Mouse (Mus musculus) neural tube, embryonic 11.5 days (tissue): ENCODE measurements around the gene Pidd1. TPM values are rescaled to one million over a fixed set of nuclear protein-coding genes. Genes with fewer than 3 reads are reported as not detected.

ENCODE experiments used
- ATAC-seq: fragments of 200-750 bp; cut with Nextera tagmentation; 2 replicates; pipeline ENCODE4 v1.8.0; 2017; ENCODE audit warnings: moderate number of reproducible peaks, mild to moderate bottlenecking, moderate TSS enrichment, moderate library complexity; ENCODE audit not compliant: insufficient read depth, low FRiP score, low TSS enrichment
- DNase-seq: peaks from one replicate; pipeline ENCODE4 v3.0.0-alpha.2; 2015; ENCODE audit warnings: low spot score
- H3K27ac ChIP-seq: fragments of 300-500 bp; sonication (generic); 2 replicates; pipeline ENCODE4 v1.5.1; 2014; ENCODE audit warnings: low read depth, mild to moderate bottlenecking, low read length
- H3K27me3 ChIP-seq: fragments of 300-500 bp; sonication (generic); 2 replicates; pipeline ENCODE4 v1.6.1; 2014; ENCODE audit warnings: mild to moderate bottlenecking, low read length, mixed read lengths; ENCODE audit not compliant: control insufficient read depth, insufficient read depth
- H3K36me3 ChIP-seq: fragments of 300-500 bp; sonication (generic); 2 replicates; pipeline ENCODE4 v1.6.1; 2014; ENCODE audit warnings: mild to moderate bottlenecking, low read length, moderate library complexity, mixed read lengths; ENCODE audit not compliant: control insufficient read depth, insufficient read depth
- H3K4me1 ChIP-seq: fragments of 300-500 bp; sonication (generic); 2 replicates; pipeline ENCODE4 v1.6.1; 2014; ENCODE audit warnings: low read length, mixed read lengths; ENCODE audit not compliant: control insufficient read depth, insufficient read depth
- H3K4me2 ChIP-seq: fragments of 300-500 bp; sonication (generic); 2 replicates; pipeline ENCODE4 v1.6.1; 2014; ENCODE audit warnings: low read depth, mild to moderate bottlenecking, moderate library complexity
- H3K4me3 ChIP-seq: fragments of 300-500 bp; sonication (generic); 2 replicates; pipeline ENCODE4 v1.5.1; 2014; ENCODE audit warnings: low read depth, low read length
- H3K9ac ChIP-seq: fragments of 300-500 bp; sonication (generic); 2 replicates; pipeline ENCODE4 v1.6.1; 2014; ENCODE audit warnings: mild to moderate bottlenecking, low read length
- H3K9me3 ChIP-seq: fragments of 300-500 bp; sonication (generic); 2 replicates; pipeline ENCODE4 v1.6.1; 2016; ENCODE audit warnings: low read length; ENCODE audit not compliant: control insufficient read depth
- WGBS: fragments of 180-500 bp; shearing (Covaris S2); extraction: QIAGEN DNeasy Blood & Tissue Kit; methylation state at CpG from one replicate; pipeline ENCODE4 v1.1.7; 2014; 5-methylcytosine and 5-hydroxymethylcytosine counted together
- polyA plus RNA-seq: library from polyadenylated mRNA; unstranded; fragments of >200 nt; fragmentation: Nextera tagmentation; extraction: Ambion mirVana; gene quantifications from 2 replicates; pipeline ENCODE4 v1.2.1, GENCODE M21; 2014

Pidd1 gene
- 9.5 and 10.3 TPM in 2 replicates for polyA plus RNA-seq

DNA sequence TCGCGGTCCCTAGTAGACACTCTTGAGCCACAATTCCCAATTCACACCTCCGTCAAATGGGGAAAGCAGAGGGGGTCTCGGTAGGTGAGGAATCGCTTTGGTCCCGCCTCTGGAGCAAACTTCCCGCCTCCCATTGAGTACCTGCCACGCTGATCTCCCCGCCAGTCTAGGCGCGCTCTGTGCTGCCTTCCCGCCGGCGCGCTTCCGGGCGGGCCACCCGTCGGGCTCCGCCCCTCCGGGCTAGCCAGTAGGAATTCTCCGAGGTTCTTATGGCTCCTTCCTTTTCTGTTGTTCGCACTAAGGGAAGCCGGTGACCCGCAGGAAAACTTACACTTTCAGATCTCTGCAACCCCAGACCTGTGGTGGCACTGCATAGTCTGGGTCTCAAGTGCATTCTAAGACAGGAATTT is at the start of gene Pidd1:
Gene Pidd1 (minus strand): TSS at position 198 of the 410 bp plus-strand sequence.
- Histone ChIP-seq H3K27me3 (no peaks in the 10 kb centered on the region), H3K9me3 (no peaks in the 10 kb centered on the region), H3K4me1 (peaks cover 21% of the 10 kb centered on the region), H3K4me2 (peak within 1 kb of the TSS; percentile 77), H3K36me3 (peaks cover 6% of the 10 kb centered on the region; the same call in 1 of the 2 replicates), H3K27ac (no peak within 1 kb of the TSS), H3K9ac (peak within 1 kb of the TSS; percentile 60), H3K4me3 (peak within 1 kb of the TSS; percentile 35)
- under 1% methylated on average over 25 of the region's 25 CpGs for WGBS
- DNase-seq (peak; percentile 82), ATAC-seq (no peak)

DNA sequence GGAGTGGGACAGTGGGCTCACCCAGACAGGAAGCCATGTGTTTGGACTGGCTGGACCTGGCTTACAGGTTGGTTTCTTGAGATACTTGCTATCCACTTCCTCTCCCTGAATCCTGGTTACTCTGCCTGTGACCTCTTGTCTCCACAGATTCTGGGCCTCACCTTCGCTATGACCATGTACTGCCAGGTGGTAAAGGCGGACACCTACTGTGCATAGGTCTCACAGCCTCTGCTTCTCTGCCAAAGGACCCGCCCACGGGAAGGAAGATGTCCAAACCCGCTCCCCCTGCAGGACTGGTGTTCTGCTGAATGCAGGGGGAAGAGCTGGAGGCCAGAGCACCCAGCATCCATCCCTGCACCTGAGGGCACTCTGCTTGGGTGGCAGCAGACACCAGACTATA is 48.9 kb upstream of the Pidd1 start:
- Histone ChIP-seq H3K9ac (no peak overlapping the region), H3K9me3 (no peaks in the 10 kb centered on the region), H3K4me1 (no peaks in the 10 kb centered on the region), H3K27me3 (no peaks in the 10 kb centered on the region), H3K4me3 (no peak overlapping the region), H3K27ac (no peak overlapping the region), H3K4me2 (no peak overlapping the region), H3K36me3 (no peaks in the 10 kb centered on the region)
- no peak for ATAC-seq
- WGBS, result 91% methylated on average over 5 of the region's 5 CpGs
- DNase-seq, result no peak

DNA sequence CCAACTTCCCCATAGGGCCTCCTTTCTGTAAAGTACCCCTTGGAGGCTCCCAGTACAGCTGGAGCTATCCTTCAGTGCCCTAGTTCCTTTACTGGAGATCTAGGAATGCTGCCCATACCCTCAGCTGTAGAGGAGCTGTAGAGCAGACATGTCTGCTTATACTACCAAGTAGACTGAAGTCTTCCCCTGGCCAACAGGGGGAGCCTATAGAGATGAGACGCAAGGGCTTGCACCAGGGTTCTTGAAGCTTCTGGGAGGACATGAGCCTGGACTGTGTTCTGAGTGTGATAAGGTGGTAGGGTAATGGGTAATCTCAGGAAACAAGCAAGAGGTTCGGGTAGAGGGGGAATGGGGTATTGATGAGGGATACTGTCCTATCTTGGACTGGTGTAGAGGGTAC is 47.3 kb upstream of the Pidd1 start:
- DNase-seq (no peak), ATAC-seq (no peak)
- no peak overlapping the region for H3K9ac ChIP-seq
- H3K36me3 ChIP-seq, result no peaks in the 10 kb centered on the region
- H3K9me3 ChIP-seq, result no peaks in the 10 kb centered on the region
- no peak overlapping the region for H3K4me3 ChIP-seq
- H3K4me2 ChIP-seq, result no peak overlapping the region
- H3K4me1 ChIP-seq, result no peaks in the 10 kb centered on the region
- no peak overlapping the region for H3K27ac ChIP-seq
- WGBS, result 89% methylated on average over 2 of the region's 2 CpGs
- H3K27me3 ChIP-seq, result no peaks in the 10 kb centered on the region

GRCm38 (mm10) chr7:141487141-141487540 is 43.3 kb upstream of the Pidd1 start:
- DNase-seq (no peak), ATAC-seq (no peak)
- H3K4me3 ChIP-seq, result no peak overlapping the region
- no peaks in the 10 kb centered on the region for H3K36me3 ChIP-seq
- no peaks in the 10 kb centered on the region for H3K9me3 ChIP-seq
- H3K4me1 ChIP-seq, result peaks cover 3% of the 10 kb centered on the region; the same call in 1 of the 2 replicates
- H3K4me2 ChIP-seq, result no peak overlapping the region
- H3K9ac ChIP-seq, result 0 out of 2 replicates have a peak overlapping the region, but pooled peaks have one; percentile 15
- H3K27me3 ChIP-seq, result peaks cover 6% of the 10 kb centered on the region; the same call in 1 of the 2 replicates
- 72% methylated on average over 7 of the region's 7 CpGs for WGBS
- H3K27ac ChIP-seq, result no peak overlapping the region

DNA sequence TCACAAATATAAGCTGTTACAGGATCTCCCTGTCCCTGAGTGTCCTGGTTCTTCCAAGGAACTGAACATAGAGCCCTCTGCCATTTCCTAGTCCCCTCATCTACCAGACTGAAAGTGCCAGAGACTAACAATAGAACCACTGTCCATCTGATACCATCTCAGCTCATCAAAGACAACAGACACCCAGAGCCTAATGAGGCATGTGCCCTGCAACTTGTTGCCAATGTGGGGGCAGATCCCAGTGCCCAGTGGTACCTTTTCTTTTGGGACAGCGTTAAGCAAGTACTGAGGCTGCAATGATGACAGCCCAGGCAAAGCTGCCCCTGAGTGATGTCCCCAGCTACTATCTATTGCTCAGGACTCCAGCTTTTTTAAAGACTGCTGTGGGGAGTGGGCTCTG is 42.4 kb upstream of the Pidd1 start:
- H3K4me2 ChIP-seq, result no peak overlapping the region
- H3K36me3 ChIP-seq, result no peaks in the 10 kb centered on the region
- H3K9me3 ChIP-seq, result no peaks in the 10 kb centered on the region
- peaks cover 6% of the 10 kb centered on the region; the same call in 1 of the 2 replicates for H3K27me3 ChIP-seq
- no peak overlapping the region for H3K4me3 ChIP-seq
- no peak overlapping the region for H3K27ac ChIP-seq
- H3K4me1 ChIP-seq, result peaks cover 10% of the 10 kb centered on the region
- H3K9ac ChIP-seq, result no peak overlapping the region
- ATAC-seq (no peak), DNase-seq (no peak)
- 96% methylated on average over 1 of the region's 1 CpGs for WGBS

GRCm38 (mm10) chr7:141485606-141486005 is 41.8 kb upstream of the Pidd1 start:
- Histone ChIP-seq H3K4me3 (no peak overlapping the region), H3K9me3 (no peaks in the 10 kb centered on the region), H3K36me3 (no peaks in the 10 kb centered on the region), H3K27ac (no peak overlapping the region), H3K9ac (no peak overlapping the region), H3K4me2 (no peak overlapping the region), H3K27me3 (peaks cover 6% of the 10 kb centered on the region; the same call in 1 of the 2 replicates), H3K4me1 (peaks cover 13% of the 10 kb centered on the region)
- DNase-seq, result no peak
- 91% methylated on average over 2 of the region's 2 CpGs for WGBS
- ATAC-seq, result no peak

DNA sequence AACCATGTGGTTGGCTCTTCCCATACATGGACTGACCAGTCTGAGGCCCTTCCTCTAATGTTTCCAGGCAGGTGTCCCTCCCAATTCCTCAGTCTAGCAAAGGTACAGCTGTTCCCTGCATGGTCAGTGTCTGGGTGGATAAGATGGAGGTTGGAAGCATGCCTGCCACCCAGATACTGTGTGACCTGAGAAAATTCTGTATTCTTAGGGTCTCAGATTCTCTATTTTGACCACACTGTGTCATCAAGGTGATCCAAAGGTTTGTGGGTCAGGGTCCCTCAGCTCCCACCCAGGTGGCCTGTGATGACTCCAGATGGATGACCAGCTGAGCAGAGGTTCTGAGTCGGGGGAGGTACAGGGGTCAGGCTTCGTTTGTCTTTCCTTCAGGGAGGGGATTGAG is 41.4 kb upstream of the Pidd1 start:
- Histone ChIP-seq H3K9ac (no peak overlapping the region), H3K9me3 (no peaks in the 10 kb centered on the region), H3K4me2 (no peak overlapping the region), H3K27ac (no peak overlapping the region), H3K36me3 (no peaks in the 10 kb centered on the region), H3K4me3 (no peak overlapping the region), H3K27me3 (peaks cover 6% of the 10 kb centered on the region), H3K4me1 (peaks cover 13% of the 10 kb centered on the region)
- ATAC-seq, result no peak
- no peak for DNase-seq
- WGBS, result 84% methylated on average over 2 of the region's 2 CpGs

GRCm38 (mm10) chr7:141484186-141485120 is 40.6 kb upstream of the Pidd1 start:
- no peak for ATAC-seq
- Histone ChIP-seq H3K9me3 (no peaks in the 10 kb centered on the region), H3K27ac (no peak overlapping the region), H3K36me3 (no peaks in the 10 kb centered on the region), H3K4me2 (no peak overlapping the region), H3K9ac (no peak overlapping the region), H3K4me1 (peaks cover 13% of the 10 kb centered on the region), H3K4me3 (no peak overlapping the region), H3K27me3 (peaks cover 6% of the 10 kb centered on the region)
- DNase-seq, result no peak
- 68% methylated on average over 5 of the region's 5 CpGs for WGBS
